Mouse (Mus musculus): ENCODE data around the gene Klk1b26.
"Not testable (repeated sequence)": the region's sequence is repeated elsewhere in the genome, so short reads cannot be mapped to it uniquely, and the experiment has no call there.

Klk1b26 gene

DNA sequence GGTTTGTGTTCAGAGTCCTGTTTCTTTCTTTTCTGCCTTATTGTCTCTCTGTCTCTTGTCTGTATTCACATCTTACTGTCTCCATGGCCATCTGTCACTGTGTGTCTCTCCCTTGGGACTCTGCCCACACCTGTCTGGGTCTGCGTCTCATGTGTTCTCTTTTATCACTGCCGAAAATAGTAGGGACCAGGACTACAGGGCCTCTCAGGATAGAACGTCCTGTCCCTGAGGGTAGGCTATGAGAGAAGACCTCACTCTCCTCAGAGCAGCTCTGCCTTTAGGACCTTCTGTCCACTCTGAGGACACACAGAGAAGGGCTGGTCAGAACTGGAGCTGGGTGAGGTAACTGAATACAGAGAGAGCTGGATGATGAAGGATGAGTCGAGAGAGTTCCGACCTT lies 3.1 kb downstream of the Klk1b26 start:
- TF ChIP-seq CTCF (conservative IDR thresholded peaks at IDR 0.05; ENCODE audit: low read length) (no peak), NANOG (IDR thresholded peaks at IDR 0.05; ENCODE audit: borderline replicate concordance, low read length) (no peak), POU5F1 (IDR thresholded peaks at IDR 0.05; ENCODE audit: borderline replicate concordance, low read length) (no peak)
- no peaks in the 10 kb centered on the region for H3K27me3 ChIP-seq (ENCODE audit: insufficient read depth, low read length)
- no peaks in the 10 kb centered on the region for H3K9me3 ChIP-seq (ENCODE audit: low read length)
- H3K36me3 ChIP-seq (ENCODE audit: insufficient read depth, low read length), result no peaks in the 10 kb centered on the region
- H3K4me3 ChIP-seq (replicated peaks; ENCODE audit: low read length), result no peak overlapping the region
- H3K4me1 ChIP-seq (replicated peaks; ENCODE audit: low read depth, low read length), result no peaks in the 10 kb centered on the region

DNA sequence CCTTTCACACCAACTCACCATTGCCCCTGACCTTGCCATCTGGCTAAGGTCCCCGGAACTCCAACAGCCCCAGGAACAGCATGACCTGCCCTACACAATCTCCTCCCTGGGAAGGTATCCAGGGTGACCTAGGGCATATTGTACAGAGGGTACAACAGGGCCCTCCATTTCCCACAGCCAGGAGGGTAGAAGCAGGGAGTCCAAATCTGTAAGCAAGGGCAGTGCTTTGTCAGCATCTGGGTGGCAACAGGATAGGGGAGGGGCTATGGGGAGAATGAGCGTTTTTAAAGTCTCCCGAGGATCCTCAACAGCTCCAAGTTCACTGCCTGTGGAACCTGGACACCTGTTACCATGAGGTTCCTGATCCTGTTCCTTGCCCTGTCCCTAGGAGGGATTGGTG lies 40.0 kb downstream of the Klk1b26 start, which contains the start of gene Klk1b27:
TSS of gene Klk1b27 (plus strand) at position 301 of the 400 bp plus-strand sequence.
- H3K27me3 ChIP-seq (ENCODE audit: insufficient read depth, low read length); H3K4me1 ChIP-seq (replicated peaks; ENCODE audit: low read depth, low read length); H3K36me3 ChIP-seq (ENCODE audit: insufficient read depth, low read length); H3K4me3 ChIP-seq (replicated peaks; ENCODE audit: low read length); H3K9me3 ChIP-seq (ENCODE audit: low read length): not testable (repeated sequence)

All from E14TG2a.4 (cell line).